Mouse (Mus musculus) spleen, postnatal 36 days (tissue): ENCODE measurements at regions not wholly inside any gene's neighbourhood (a gene's known extent, or its start where the extent isn't known, plus 50 kb on each side); places are given as distances from the start of the nearest gene placed in this dataset.

Experiments used
- DNase-seq, 2 experiments: peaks; one replicate each; pipeline ENCODE4 v3.0.0; 2022; ENCODE audit warnings: low spot score in 2 of 2, mixed read lengths in 1 of 2

- DNase-seq: no peak
Measured at GRCm38 (mm10) chr12:110332616-110333154, 53.8 kb downstream of the Dio3 start.

GRCm38 (mm10) chr12:110334609-110335008, 55.7 kb downstream of the Dio3 start:
- no peak for DNase-seq

- DNase-seq: no peak
Measured at GRCm38 (mm10) chr12:110344280-110344827, 65.5 kb downstream of the Dio3 start.

GRCm38 (mm10) chr12:110349621-110350020, 70.8 kb downstream of the Dio3 start:
- DNase-seq: no peak

- DNase-seq: no peak
Measured at GRCm38 (mm10) chr12:110355851-110356250, 77.0 kb downstream of the Dio3 start.

GRCm38 (mm10) chr12:110367102-110367501, 79.8 kb upstream of the Ppp2r5c start:
- DNase-seq: no peak

- no peak for DNase-seq
Measured at GRCm38 (mm10) chr12:110367822-110368221, 79.1 kb upstream of the Ppp2r5c start.

- DNase-seq: no peak
Measured at GRCm38 (mm10) chr12:110371886-110372690, 74.8 kb upstream of the Ppp2r5c start.

- DNase-seq: no peak
Measured at GRCm38 (mm10) chr12:110372986-110373385, 73.9 kb upstream of the Ppp2r5c start.

GRCm38 (mm10) chr12:110373408-110374065, 73.4 kb upstream of the Ppp2r5c start:
- DNase-seq: peak; percentile 37

- no peak for DNase-seq
Measured at GRCm38 (mm10) chr12:110375139-110375538, 71.8 kb upstream of the Ppp2r5c start.

GRCm38 (mm10) chr12:110376062-110376837, 70.7 kb upstream of the Ppp2r5c start:
- DNase-seq: no peak

- DNase-seq: no peak
Measured at GRCm38 (mm10) chr12:110376838-110377150, 70.1 kb upstream of the Ppp2r5c start.

- DNase-seq: no peak
Measured at GRCm38 (mm10) chr12:110377306-110377705, 69.6 kb upstream of the Ppp2r5c start.

- DNase-seq: no peak
Measured at GRCm38 (mm10) chr12:110377734-110378133, 69.2 kb upstream of the Ppp2r5c start.

- no peak for DNase-seq
Measured at GRCm38 (mm10) chr12:110378302-110378701, 68.6 kb upstream of the Ppp2r5c start.

- no peak for DNase-seq
Measured at GRCm38 (mm10) chr12:110379721-110380120, 67.2 kb upstream of the Ppp2r5c start.

- no peak for DNase-seq
Measured at GRCm38 (mm10) chr12:110380831-110381750, 65.8 kb upstream of the Ppp2r5c start.

- no peak for DNase-seq
Measured at GRCm38 (mm10) chr12:110385031-110385430, 61.9 kb upstream of the Ppp2r5c start.

GRCm38 (mm10) chr12:110385801-110386599, 60.9 kb upstream of the Ppp2r5c start:
- no peak for DNase-seq
